Mouse (Mus musculus) heart, postnatal 0 days (tissue): ENCODE measurements at regions not wholly inside any gene's neighbourhood (a gene's known extent, or its start where the extent isn't known, plus 50 kb on each side); places are given as distances from the start of the nearest gene placed in this dataset.

Source experiments
- CTCF ChIP-seq: IDR thresholded peaks from 2 replicates; pipeline ENCODE4 v1.5.1; 2016; ENCODE audit warnings: antibody characterized with exemption, control low read depth, low read depth
- EP300 ChIP-seq: IDR thresholded peaks from 2 replicates; pipeline ENCODE4 v1.6.1; 2016; ENCODE audit warnings: antibody characterized with exemption, low read depth

DNA sequence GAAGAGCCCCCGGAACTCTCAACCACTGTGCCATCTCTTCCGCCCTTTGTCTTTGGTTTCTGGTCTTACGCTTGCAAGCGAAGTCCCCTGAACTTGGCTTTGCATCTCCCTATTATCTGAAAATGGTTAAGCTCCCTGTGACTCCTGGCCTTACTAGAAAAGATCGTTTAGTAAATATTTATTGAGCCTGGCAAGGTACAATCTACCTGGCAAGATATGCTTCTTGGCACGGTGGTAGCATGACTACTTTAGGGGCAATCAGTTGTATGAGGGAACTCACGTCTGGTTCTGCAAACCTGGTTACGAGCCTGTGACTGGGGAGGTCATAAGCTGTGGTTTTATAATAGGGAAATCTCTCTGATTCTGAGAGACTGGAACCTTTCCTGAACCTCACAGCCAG is 103.4 kb upstream of the Hnrnpa3 start:
- TF ChIP-seq CTCF: no peak
- TF ChIP-seq EP300: no peak
